Mouse (Mus musculus): ENCODE data around the gene Cirbp. TPM values are rescaled to one million over a fixed set of nuclear protein-coding genes. Genes with fewer than 3 reads are reported as not detected.
"Not testable (repeated sequence)": the region's sequence is repeated elsewhere in the genome, so short reads cannot be mapped to it uniquely, and the experiment has no call there.

Cirbp gene
- polyA plus RNA-seq, 1 experiment: 105 TPM

DNA sequence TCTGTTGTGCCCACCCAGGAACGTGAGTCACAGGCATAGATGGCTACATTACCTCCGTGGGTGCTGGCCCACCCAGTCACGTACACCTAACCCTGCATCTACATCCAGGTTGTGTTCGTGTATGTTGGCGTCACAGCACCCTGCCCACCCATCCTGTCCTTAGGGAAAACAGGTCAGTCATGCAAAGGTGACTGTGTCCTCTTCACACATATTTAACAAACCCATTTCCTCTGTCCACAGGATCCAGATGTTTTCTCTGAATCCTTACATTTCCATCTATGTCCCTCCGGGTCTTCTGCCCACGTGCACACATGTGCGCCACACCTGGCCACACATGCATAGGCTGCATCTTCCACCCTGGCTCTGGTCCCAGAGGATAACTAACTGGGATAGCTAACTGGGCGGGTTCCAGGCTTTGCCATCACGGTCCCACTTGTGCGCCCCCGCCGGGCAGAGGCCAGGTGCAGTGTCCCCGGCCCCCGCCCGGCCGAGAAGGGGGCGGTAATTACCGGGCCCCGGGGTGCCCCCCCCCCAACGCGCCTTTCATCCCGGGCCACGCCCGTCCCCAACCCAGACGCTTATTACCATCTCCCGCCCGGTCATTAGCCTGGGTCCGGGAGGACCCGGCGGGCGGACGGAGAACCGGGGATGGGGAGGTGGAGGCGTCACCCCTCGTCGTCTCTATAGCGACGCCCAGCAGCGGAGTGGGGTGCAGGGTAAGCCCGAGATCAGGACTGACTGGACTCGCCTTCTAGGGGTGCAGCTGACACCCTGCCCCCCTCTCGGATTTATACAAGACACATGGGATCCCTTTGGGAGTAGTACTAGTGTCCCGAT is 1.4 kb upstream of the Cirbp start:
- TF ChIP-seq CTCF (IDR thresholded peaks at IDR 0.05; ENCODE audit: control insufficient read depth, insufficient read depth, insufficient replicate concordance, low read depth, low read length) (no peak), POLR2A (IDR thresholded peaks at IDR 0.05; ENCODE audit: control insufficient read depth, low read depth, low read length) (no peak)
- Histone ChIP-seq H3K27me3 (ENCODE audit: control insufficient read depth, insufficient read depth, low read length) (no peaks in the 10 kb centered on the region), H3K4me1 (ENCODE audit: control insufficient read depth, insufficient read depth, low read length) (peaks cover 33% of the 10 kb centered on the region), H3K4me3 (ENCODE audit: control insufficient read depth, low read depth, low read length) (peak overlapping the region; percentile 68), H3K36me3 (ENCODE audit: control insufficient read depth, insufficient read depth, low read length) (no peaks in the 10 kb centered on the region), H3K27ac (ENCODE audit: control insufficient read depth, insufficient read depth, low read depth, low read length) (peak overlapping the region; percentile 15; the same call in 1 of the 2 replicates)

DNA sequence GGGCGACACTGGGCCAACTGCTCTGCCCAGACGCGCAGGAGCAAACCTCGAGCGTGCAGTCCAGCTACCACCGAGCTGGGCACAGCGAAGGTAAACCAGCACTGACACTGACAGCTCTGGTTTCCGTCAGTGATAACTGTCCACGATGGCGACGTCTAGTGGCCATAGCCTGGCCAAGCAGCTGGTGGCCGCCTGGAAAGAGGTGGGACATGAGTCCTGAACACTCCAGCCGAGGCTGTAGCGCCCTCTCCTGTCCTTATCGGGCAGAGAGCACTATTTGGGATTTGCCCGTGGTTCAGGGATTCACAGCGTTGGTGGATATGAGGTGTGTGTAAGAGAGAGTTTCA is 814 bp upstream of the Cirbp start:
- TF ChIP-seq POLR2A (IDR thresholded peaks at IDR 0.05; ENCODE audit: control insufficient read depth, low read depth, low read length): peak; percentile 49; the same call in 1 of the 2 replicates
- TF ChIP-seq CTCF (IDR thresholded peaks at IDR 0.05; ENCODE audit: control insufficient read depth, insufficient read depth, insufficient replicate concordance, low read depth, low read length): peak; percentile 94; the same call in 1 of the 2 replicates
- Histone ChIP-seq H3K27me3 (ENCODE audit: control insufficient read depth, insufficient read depth, low read length) (no peaks in the 10 kb centered on the region), H3K27ac (ENCODE audit: control insufficient read depth, insufficient read depth, low read depth, low read length) (peak overlapping the region; percentile 15; the same call in 1 of the 2 replicates), H3K4me3 (ENCODE audit: control insufficient read depth, low read depth, low read length) (peak overlapping the region; percentile 68), H3K36me3 (ENCODE audit: control insufficient read depth, insufficient read depth, low read length) (peaks cover under 1% of the 10 kb centered on the region), H3K4me1 (ENCODE audit: control insufficient read depth, insufficient read depth, low read length) (peaks cover 31% of the 10 kb centered on the region)

DNA sequence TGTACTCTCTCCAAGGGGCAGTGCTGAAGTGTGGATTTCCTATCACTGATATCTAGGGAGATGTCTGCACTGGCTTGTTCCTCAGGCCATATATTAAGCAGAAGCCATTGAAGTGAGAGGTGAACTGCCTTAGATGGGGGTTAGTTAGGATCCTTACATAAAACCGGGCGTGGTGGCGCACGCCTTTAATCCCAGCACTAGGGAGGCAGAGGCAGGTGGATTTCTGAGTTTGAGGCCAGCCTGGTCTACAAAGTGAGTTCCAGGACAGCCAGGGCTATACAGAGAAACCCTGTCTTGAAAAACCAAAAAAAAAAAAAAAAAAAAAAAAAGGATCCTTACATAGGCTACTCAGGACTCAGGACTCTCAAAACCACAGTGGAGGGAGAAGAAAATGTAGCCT is 351 bp downstream of the Cirbp start:
- not testable (repeated sequence) for H3K27me3 ChIP-seq (ENCODE audit: control insufficient read depth, insufficient read depth, low read length); H3K27ac ChIP-seq (ENCODE audit: control insufficient read depth, insufficient read depth, low read depth, low read length); H3K36me3 ChIP-seq (ENCODE audit: control insufficient read depth, insufficient read depth, low read length); H3K4me3 ChIP-seq (ENCODE audit: control insufficient read depth, low read depth, low read length)
- peaks cover 24% of the 10 kb centered on the region for H3K4me1 ChIP-seq (ENCODE audit: control insufficient read depth, insufficient read depth, low read length)

GRCm38 (mm10) chr10:80167460-80168037 is 1.8 kb downstream of the Cirbp start:
- TF ChIP-seq CTCF (IDR thresholded peaks at IDR 0.05; ENCODE audit: control insufficient read depth, insufficient read depth, insufficient replicate concordance, low read depth, low read length) (no peak), POLR2A (IDR thresholded peaks at IDR 0.05; ENCODE audit: control insufficient read depth, low read depth, low read length) (peak; percentile 100)
- peak overlapping the region; percentile 91 for H3K4me3 ChIP-seq (ENCODE audit: control insufficient read depth, low read depth, low read length)
- peaks cover 4% of the 10 kb centered on the region for H3K36me3 ChIP-seq (ENCODE audit: control insufficient read depth, insufficient read depth, low read length)
- peaks cover 30% of the 10 kb centered on the region for H3K4me1 ChIP-seq (ENCODE audit: control insufficient read depth, insufficient read depth, low read length)
- no peaks in the 10 kb centered on the region for H3K27me3 ChIP-seq (ENCODE audit: control insufficient read depth, insufficient read depth, low read length)
- H3K27ac ChIP-seq (ENCODE audit: control insufficient read depth, insufficient read depth, low read depth, low read length): peak overlapping the region; percentile 99

- Histone ChIP-seq H3K4me1 (ENCODE audit: control insufficient read depth, insufficient read depth, low read length) (peaks cover 32% of the 10 kb centered on the region), H3K27ac (ENCODE audit: control insufficient read depth, insufficient read depth, low read depth, low read length) (peak overlapping the region; percentile 99), H3K4me3 (ENCODE audit: control insufficient read depth, low read depth, low read length) (peak overlapping the region; percentile 91), H3K36me3 (ENCODE audit: control insufficient read depth, insufficient read depth, low read length) (peaks cover 4% of the 10 kb centered on the region), H3K27me3 (ENCODE audit: control insufficient read depth, insufficient read depth, low read length) (no peaks in the 10 kb centered on the region)
- no peak for TF ChIP-seq CTCF (IDR thresholded peaks at IDR 0.05; ENCODE audit: control insufficient read depth, insufficient read depth, insufficient replicate concordance, low read depth, low read length)
- no peak; the same call in 1 of the 2 replicates for TF ChIP-seq POLR2A (IDR thresholded peaks at IDR 0.05; ENCODE audit: control insufficient read depth, low read depth, low read length)
Observed at GRCm38 (mm10) chr10:80168038-80168661, 2.4 kb downstream of the Cirbp start.

DNA sequence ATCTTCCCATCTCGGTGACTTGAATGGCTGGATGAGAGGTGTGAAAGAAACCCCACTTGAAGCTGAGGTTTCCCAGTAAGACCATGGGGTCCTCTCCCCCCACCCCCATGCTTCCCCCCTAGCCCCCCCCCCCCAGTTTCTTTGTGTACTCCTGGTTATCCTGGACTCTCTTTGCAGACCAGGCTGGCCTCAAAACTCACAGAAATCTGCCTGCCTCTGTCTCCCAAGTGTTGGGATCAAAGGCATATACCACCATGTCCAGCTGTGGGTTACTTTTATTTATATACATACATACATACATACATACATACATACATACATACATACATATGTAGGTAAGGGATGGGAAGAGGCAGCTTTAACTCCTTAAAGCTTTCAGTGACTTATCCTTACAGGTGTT is 3.3 kb downstream of the Cirbp start:
- Histone ChIP-seq H3K4me1 (ENCODE audit: control insufficient read depth, insufficient read depth, low read length) (peaks cover 34% of the 10 kb centered on the region), H3K27ac (ENCODE audit: control insufficient read depth, insufficient read depth, low read depth, low read length) (no peak overlapping the region), H3K36me3 (ENCODE audit: control insufficient read depth, insufficient read depth, low read length) (peaks cover 4% of the 10 kb centered on the region), H3K4me3 (ENCODE audit: control insufficient read depth, low read depth, low read length) (no peak overlapping the region), H3K27me3 (ENCODE audit: control insufficient read depth, insufficient read depth, low read length) (no peaks in the 10 kb centered on the region)
- TF ChIP-seq CTCF (IDR thresholded peaks at IDR 0.05; ENCODE audit: control insufficient read depth, insufficient read depth, insufficient replicate concordance, low read depth, low read length) (no peak), POLR2A (IDR thresholded peaks at IDR 0.05; ENCODE audit: control insufficient read depth, low read depth, low read length) (no peak)

DNA sequence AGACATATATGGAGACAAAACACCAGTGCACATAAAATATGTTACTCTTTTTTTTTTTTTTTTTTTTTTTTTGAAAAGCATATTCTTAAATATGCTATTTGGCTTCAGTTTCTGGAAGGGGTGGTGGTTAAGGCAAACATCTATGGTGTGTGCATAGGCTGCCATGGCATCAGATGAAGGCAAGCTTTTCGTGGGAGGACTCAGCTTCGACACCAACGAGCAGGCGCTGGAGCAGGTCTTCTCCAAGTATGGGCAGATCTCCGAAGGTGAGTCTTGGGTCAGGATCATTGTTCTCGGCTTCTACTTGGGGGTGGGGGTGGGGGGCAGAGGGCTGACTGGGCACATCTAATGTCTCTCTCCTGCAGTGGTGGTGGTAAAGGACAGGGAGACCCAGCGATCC is 3.9 kb downstream of the Cirbp start:
- Histone ChIP-seq H3K27ac (ENCODE audit: control insufficient read depth, insufficient read depth, low read depth, low read length) (no peak overlapping the region), H3K4me3 (ENCODE audit: control insufficient read depth, low read depth, low read length) (no peak overlapping the region), H3K36me3 (ENCODE audit: control insufficient read depth, insufficient read depth, low read length) (peaks cover 4% of the 10 kb centered on the region), H3K4me1 (ENCODE audit: control insufficient read depth, insufficient read depth, low read length) (peaks cover 32% of the 10 kb centered on the region), H3K27me3 (ENCODE audit: control insufficient read depth, insufficient read depth, low read length) (no peaks in the 10 kb centered on the region)
- TF ChIP-seq POLR2A (IDR thresholded peaks at IDR 0.05; ENCODE audit: control insufficient read depth, low read depth, low read length): no peak

Data from testis, adult 2 months (tissue).